Mouse (Mus musculus): ENCODE results near the gene Kitl. TPM values are rescaled to one million over a fixed set of nuclear protein-coding genes. Genes with fewer than 3 reads are reported as not detected.

The Kitl gene
- polyA plus RNA-seq, 1 experiment from 2014 or later: 67.0 TPM

- Histone ChIP-seq H3K27me3 (ENCODE audit: control insufficient read depth, insufficient read depth, low read depth, low read length) (no peaks in the 10 kb centered on the region), H3K27ac (ENCODE audit: low read length) (no peak overlapping the region), H3K9me3 (replicated peaks; ENCODE audit: control insufficient read depth, low read length, poor library complexity, severe bottlenecking) (no peaks in the 10 kb centered on the region), H3K4me2 (ENCODE audit: low read length) (no peak overlapping the region), H3K36me3 (ENCODE audit: control insufficient read depth, insufficient read depth, low read length) (no peaks in the 10 kb centered on the region), H3K4me1 (ENCODE audit: control insufficient read depth, insufficient read depth, low read length) (no peaks in the 10 kb centered on the region), H3K4me3 (ENCODE audit: low read depth, low read length) (no peak overlapping the region), H3K9ac (ENCODE audit: low read depth, low read length) (no peak overlapping the region)
- 79% methylated on average over 3 of the region's 3 CpGs for WGBS
- ATAC-seq: no peak
These were observed 38.6 kb downstream of the Kitl start for GRCm38 (mm10) chr10:100054006-100054405.

- ATAC-seq: no peak
- no peaks in the 10 kb centered on the region for H3K4me1 ChIP-seq (ENCODE audit: control insufficient read depth, insufficient read depth, low read length)
- no peaks in the 10 kb centered on the region for H3K36me3 ChIP-seq (ENCODE audit: control insufficient read depth, insufficient read depth, low read length)
- H3K27ac ChIP-seq (ENCODE audit: low read length): no peak overlapping the region
- H3K4me2 ChIP-seq (ENCODE audit: low read length): no peak overlapping the region
- H3K27me3 ChIP-seq (ENCODE audit: control insufficient read depth, insufficient read depth, low read depth, low read length): no peaks in the 10 kb centered on the region
- no peak overlapping the region for H3K9ac ChIP-seq (ENCODE audit: low read depth, low read length)
- H3K4me3 ChIP-seq (ENCODE audit: low read depth, low read length): no peak overlapping the region
- no peaks in the 10 kb centered on the region for H3K9me3 ChIP-seq (replicated peaks; ENCODE audit: control insufficient read depth, low read length, poor library complexity, severe bottlenecking)
- 100% methylated on average over 2 of the region's 2 CpGs for WGBS
These were observed 39.7 kb downstream of the Kitl start for GRCm38 (mm10) chr10:100055082-100055481.

GRCm38 (mm10) chr10:100057106-100057623, 41.7 kb downstream of the Kitl start:
- Histone ChIP-seq H3K36me3 (ENCODE audit: control insufficient read depth, insufficient read depth, low read length) (no peaks in the 10 kb centered on the region), H3K27ac (ENCODE audit: low read length) (no peak overlapping the region)
- WGBS: 74% methylated on average over 1 of the region's 1 CpGs

GRCm38 (mm10) chr10:100059356-100059755, 43.9 kb downstream of the Kitl start:
- Histone ChIP-seq H3K4me1 (ENCODE audit: control insufficient read depth, insufficient read depth, low read length) (no peaks in the 10 kb centered on the region), H3K9ac (ENCODE audit: low read depth, low read length) (no peak overlapping the region), H3K27me3 (ENCODE audit: control insufficient read depth, insufficient read depth, low read depth, low read length) (no peaks in the 10 kb centered on the region), H3K9me3 (replicated peaks; ENCODE audit: control insufficient read depth, low read length, poor library complexity, severe bottlenecking) (no peaks in the 10 kb centered on the region), H3K4me2 (ENCODE audit: low read length) (no peak overlapping the region), H3K4me3 (ENCODE audit: low read depth, low read length) (no peak overlapping the region), H3K27ac (ENCODE audit: low read length) (no peak overlapping the region), H3K36me3 (ENCODE audit: control insufficient read depth, insufficient read depth, low read length) (no peaks in the 10 kb centered on the region)
- WGBS: 89% methylated on average over 4 of the region's 4 CpGs
- no peak for ATAC-seq

More at GRCm38 (mm10) chr10:100057106-100057623, 41.7 kb downstream of the Kitl start:
- Histone ChIP-seq H3K4me3 (ENCODE audit: low read depth, low read length) (no peak overlapping the region), H3K27me3 (ENCODE audit: control insufficient read depth, insufficient read depth, low read depth, low read length) (no peaks in the 10 kb centered on the region), H3K9ac (ENCODE audit: low read depth, low read length) (no peak overlapping the region), H3K4me1 (ENCODE audit: control insufficient read depth, insufficient read depth, low read length) (no peaks in the 10 kb centered on the region), H3K4me2 (ENCODE audit: low read length) (no peak overlapping the region), H3K9me3 (replicated peaks; ENCODE audit: control insufficient read depth, low read length, poor library complexity, severe bottlenecking) (no peaks in the 10 kb centered on the region)
- no peak for ATAC-seq

GRCm38 (mm10) chr10:100065529-100066301, 50.3 kb downstream of the Kitl start:
- Histone ChIP-seq H3K9me3 (replicated peaks; ENCODE audit: control insufficient read depth, low read length, poor library complexity, severe bottlenecking) (no peaks in the 10 kb centered on the region), H3K4me1 (ENCODE audit: control insufficient read depth, insufficient read depth, low read length) (no peaks in the 10 kb centered on the region), H3K27ac (ENCODE audit: low read length) (0 out of 2 replicates have a peak overlapping the region, but pooled peaks have one; percentile 3), H3K4me2 (ENCODE audit: low read length) (peak overlapping the region; percentile 7; the same call in 1 of the 2 replicates), H3K27me3 (ENCODE audit: control insufficient read depth, insufficient read depth, low read depth, low read length) (no peaks in the 10 kb centered on the region), H3K9ac (ENCODE audit: low read depth, low read length) (no peak overlapping the region), H3K4me3 (ENCODE audit: low read depth, low read length) (no peak overlapping the region), H3K36me3 (ENCODE audit: control insufficient read depth, insufficient read depth, low read length) (no peaks in the 10 kb centered on the region)
- WGBS: 15% methylated on average over 12 of the region's 12 CpGs
- ATAC-seq: peak; percentile 76

GRCm38 (mm10) chr10:100066374-100066773, 50.9 kb downstream of the Kitl start:
- no peak overlapping the region for H3K4me3 ChIP-seq (ENCODE audit: low read depth, low read length)
- H3K9ac ChIP-seq (ENCODE audit: low read depth, low read length): no peak overlapping the region
- no peaks in the 10 kb centered on the region for H3K27me3 ChIP-seq (ENCODE audit: control insufficient read depth, insufficient read depth, low read depth, low read length)
- no peaks in the 10 kb centered on the region for H3K36me3 ChIP-seq (ENCODE audit: control insufficient read depth, insufficient read depth, low read length)
- no peak overlapping the region for H3K27ac ChIP-seq (ENCODE audit: low read length)
- H3K4me1 ChIP-seq (ENCODE audit: control insufficient read depth, insufficient read depth, low read length): no peaks in the 10 kb centered on the region
- peak; percentile 21; the same call in 1 of the 2 replicates for ATAC-seq
- WGBS: 17% methylated on average over 7 of the region's 7 CpGs
- 0 out of 2 replicates have a peak overlapping the region, but pooled peaks have one; percentile 7 for H3K4me2 ChIP-seq (ENCODE audit: low read length)
- no peaks in the 10 kb centered on the region for H3K9me3 ChIP-seq (replicated peaks; ENCODE audit: control insufficient read depth, low read length, poor library complexity, severe bottlenecking)

GRCm38 (mm10) chr10:100072641-100073040, 57.2 kb downstream of the Kitl start:
- Histone ChIP-seq H3K4me1 (ENCODE audit: control insufficient read depth, insufficient read depth, low read length) (no peaks in the 10 kb centered on the region), H3K4me2 (ENCODE audit: low read length) (no peak overlapping the region), H3K27me3 (ENCODE audit: control insufficient read depth, insufficient read depth, low read depth, low read length) (no peaks in the 10 kb centered on the region), H3K9ac (ENCODE audit: low read depth, low read length) (no peak overlapping the region), H3K9me3 (replicated peaks; ENCODE audit: control insufficient read depth, low read length, poor library complexity, severe bottlenecking) (no peaks in the 10 kb centered on the region), H3K4me3 (ENCODE audit: low read depth, low read length) (no peak overlapping the region), H3K27ac (ENCODE audit: low read length) (no peak overlapping the region), H3K36me3 (ENCODE audit: control insufficient read depth, insufficient read depth, low read length) (no peaks in the 10 kb centered on the region)
- no peak for ATAC-seq
- 92% methylated on average over 1 of the region's 1 CpGs for WGBS

- H3K27me3 ChIP-seq (ENCODE audit: control insufficient read depth, insufficient read depth, low read depth, low read length): no peaks in the 10 kb centered on the region
- no peaks in the 10 kb centered on the region for H3K4me1 ChIP-seq (ENCODE audit: control insufficient read depth, insufficient read depth, low read length)
- no peak for ATAC-seq
- H3K4me3 ChIP-seq (ENCODE audit: low read depth, low read length): no peak overlapping the region
- H3K9me3 ChIP-seq (replicated peaks; ENCODE audit: control insufficient read depth, low read length, poor library complexity, severe bottlenecking): no peaks in the 10 kb centered on the region
- no peak overlapping the region for H3K4me2 ChIP-seq (ENCODE audit: low read length)
- H3K36me3 ChIP-seq (ENCODE audit: control insufficient read depth, insufficient read depth, low read length): no peaks in the 10 kb centered on the region
- H3K27ac ChIP-seq (ENCODE audit: low read length): no peak overlapping the region
- H3K9ac ChIP-seq (ENCODE audit: low read depth, low read length): no peak overlapping the region
These were observed 57.7 kb downstream of the Kitl start for GRCm38 (mm10) chr10:100073092-100073491.

- H3K9me3 ChIP-seq (replicated peaks; ENCODE audit: control insufficient read depth, low read length, poor library complexity, severe bottlenecking): no peaks in the 10 kb centered on the region
- WGBS: 78% methylated on average over 3 of the region's 3 CpGs
- no peaks in the 10 kb centered on the region for H3K4me1 ChIP-seq (ENCODE audit: control insufficient read depth, insufficient read depth, low read length)
- ATAC-seq: no peak
- no peak overlapping the region for H3K4me3 ChIP-seq (ENCODE audit: low read depth, low read length)
- H3K4me2 ChIP-seq (ENCODE audit: low read length): no peak overlapping the region
- H3K36me3 ChIP-seq (ENCODE audit: control insufficient read depth, insufficient read depth, low read length): no peaks in the 10 kb centered on the region
- no peak overlapping the region for H3K9ac ChIP-seq (ENCODE audit: low read depth, low read length)
- no peaks in the 10 kb centered on the region for H3K27me3 ChIP-seq (ENCODE audit: control insufficient read depth, insufficient read depth, low read depth, low read length)
- no peak overlapping the region for H3K27ac ChIP-seq (ENCODE audit: low read length)
These were observed 85.7 kb downstream of the Kitl start for GRCm38 (mm10) chr10:100101115-100101514.

Measured in midbrain, embryonic 16.5 days (tissue).